Mouse (Mus musculus) cerebellum, adult 2 months (tissue): ENCODE data around the gene Myl10. TPM values are rescaled to one million over a fixed set of nuclear protein-coding genes. Genes with fewer than 3 reads are reported as not detected.

Experiments used
- DNase-seq, 2 experiments: peaks; one replicate each; pipeline ENCODE4 v3.0.0; 2021
- H3K27ac ChIP-seq: fragments of 200-500 bp; 2 replicates; pipeline ENCODE4 v1.5.1; 2012; ENCODE audit warnings: low read length, control low read depth, inconsistent platforms; ENCODE audit not compliant: insufficient read depth
- H3K27me3 ChIP-seq: fragments of 200-500 bp; 2 replicates; pipeline ENCODE4 v1.6.1; 2012; ENCODE audit warnings: inconsistent platforms, mild to moderate bottlenecking, low read length, moderate library complexity; ENCODE audit not compliant: control insufficient read depth, insufficient read depth
- H3K4me1 ChIP-seq: fragments of 200-500 bp; 2 replicates; pipeline ENCODE4 v1.6.1; 2011; ENCODE audit warnings: low read length; ENCODE audit not compliant: control insufficient read depth, insufficient read depth
- H3K4me3 ChIP-seq: fragments of 200-500 bp; replicated peaks from 2 replicates; pipeline ENCODE3; 2011; ENCODE audit warnings: mild to moderate bottlenecking, low read depth, low read length, control low read depth; ENCODE audit not compliant: insufficient read depth
- CTCF ChIP-seq: fragments of 200-500 bp; IDR thresholded peaks from 2 replicates; pipeline ENCODE4 v1.5.1; 2011; ENCODE audit warnings: low read depth, mild to moderate bottlenecking, control low read depth, low read length, moderate library complexity, borderline replicate concordance; ENCODE audit not compliant: insufficient read depth
- POLR2A ChIP-seq: fragments of 200-500 bp; IDR thresholded peaks from 2 replicates; pipeline ENCODE4 v1.6.1; 2011; ENCODE audit warnings: low read length, control low read depth, borderline replicate concordance; ENCODE audit not compliant: insufficient read depth
- WGBS: fragments of 180-500 bp; shearing (Covaris S2); methylation state at CpG from one replicate; pipeline ENCODE4 v1.1.7; 2018; 5-methylcytosine and 5-hydroxymethylcytosine counted together
- polyA plus RNA-seq: library from polyadenylated mRNA; depleted of rRNA; stranded (reverse); fragments of >200 nt; gene quantifications from 2 replicates; pipeline ENCODE4 v1.2.3, GENCODE M21; 2012

The Myl10 gene
- polyA plus RNA-seq, 1 experiment = not detected

GRCm38 (mm10) chr5:136662822-136663221 lies 30.1 kb upstream of the Myl10 start:
- H3K4me3 ChIP-seq = no peak overlapping the region
- H3K27me3 ChIP-seq = no peaks in the 10 kb centered on the region
- WGBS = 24% methylated on average over 1 of the region's 1 CpGs
- no peak for TF ChIP-seq POLR2A
- no peak for TF ChIP-seq CTCF
- H3K27ac ChIP-seq = no peak overlapping the region
- no peak for DNase-seq
- H3K4me1 ChIP-seq = no peaks in the 10 kb centered on the region

- Histone ChIP-seq H3K4me3 (no peak overlapping the region), H3K4me1 (no peaks in the 10 kb centered on the region), H3K27me3 (no peaks in the 10 kb centered on the region), H3K27ac (no peak overlapping the region)
- peak; percentile 86 for TF ChIP-seq CTCF
- no peak for TF ChIP-seq POLR2A
- peak; percentile 69 to 81 for DNase-seq
- 6% methylated on average over 9 of the region's 9 CpGs for WGBS
Measured at GRCm38 (mm10) chr5:136664497-136664896, 28.4 kb upstream of the Myl10 start.

GRCm38 (mm10) chr5:136676315-136677030 lies 16.5 kb upstream of the Myl10 start:
- WGBS = 87% methylated on average over 18 of the region's 18 CpGs
- H3K4me3 ChIP-seq = no peak overlapping the region
- no peaks in the 10 kb centered on the region for H3K27me3 ChIP-seq
- no peaks in the 10 kb centered on the region for H3K4me1 ChIP-seq
- TF ChIP-seq CTCF (no peak), POLR2A (no peak)
- no peak overlapping the region for H3K27ac ChIP-seq
- DNase-seq = no peak

GRCm38 (mm10) chr5:136678840-136679348 lies 14.1 kb upstream of the Myl10 start:
- H3K27me3 ChIP-seq = no peaks in the 10 kb centered on the region
- H3K27ac ChIP-seq = no peak overlapping the region
- no peak for DNase-seq
- TF ChIP-seq CTCF = no peak
- TF ChIP-seq POLR2A = no peak
- no peak overlapping the region for H3K4me3 ChIP-seq
- no peaks in the 10 kb centered on the region for H3K4me1 ChIP-seq
- 72% methylated on average over 6 of the region's 6 CpGs for WGBS

- Histone ChIP-seq H3K27ac (no peak overlapping the region), H3K4me3 (no peak overlapping the region), H3K27me3 (no peaks in the 10 kb centered on the region), H3K4me1 (peaks cover 8% of the 10 kb centered on the region)
- TF ChIP-seq CTCF (no peak), POLR2A (no peak)
- 58% methylated on average over 4 of the region's 4 CpGs for whole genome bisulfite sequencing
- no peak for DNase-seq
Measured at GRCm38 (mm10) chr5:136686349-136686748, 6.6 kb upstream of the Myl10 start.

GRCm38 (mm10) chr5:136687561-136687960 lies 5.4 kb upstream of the Myl10 start:
- Histone ChIP-seq H3K4me3 (no peak overlapping the region), H3K27me3 (no peaks in the 10 kb centered on the region), H3K4me1 (peaks cover 8% of the 10 kb centered on the region), H3K27ac (no peak overlapping the region)
- 36% methylated on average over 7 of the region's 7 CpGs for WGBS
- no peak for TF ChIP-seq CTCF
- no peak for DNase-seq

GRCm38 (mm10) chr5:136688841-136689240 lies 4.1 kb upstream of the Myl10 start:
- TF ChIP-seq POLR2A = no peak
- no peak for TF ChIP-seq CTCF
- Histone ChIP-seq H3K27ac (no peak overlapping the region), H3K4me3 (no peak overlapping the region), H3K4me1 (peaks cover 8% of the 10 kb centered on the region), H3K27me3 (no peaks in the 10 kb centered on the region)
- 6% methylated on average over 6 of the region's 6 CpGs for WGBS
- no peak for DNase-seq

GRCm38 (mm10) chr5:136691170-136691569 lies 1.8 kb upstream of the Myl10 start:
- peaks cover 8% of the 10 kb centered on the region for H3K4me1 ChIP-seq
- H3K27me3 ChIP-seq = no peaks in the 10 kb centered on the region
- no peak overlapping the region for H3K27ac ChIP-seq
- no peak for DNase-seq
- H3K4me3 ChIP-seq = no peak overlapping the region
- 79% methylated on average over 3 of the region's 3 CpGs for WGBS
- TF ChIP-seq CTCF (no peak), POLR2A (no peak)
